In genomic region chr2:71750087-71750453, GRCm38 (mm10) we compare ENCODE assay signal across 12 mouse cellular contexts. TPM values are rescaled to one million over a fixed set of nuclear protein-coding genes. Genes with fewer than 3 reads are reported as not detected.
A peak's percentile ranks its signal among the peaks of the same experiment; 100 is the strongest.
DNase-seq lines count a peak whose midpoint lies in the region; ATAC-seq lines count a peak whose summit lies in the region.
"Had no signal": no experiment of that assay in that cellular context is flagged by ENCODE, and none has a peak within 500 bp of the region (broad histone marks: within the 10 kb centered on the region; RNA-seq: fewer than 3 reads in every experiment).

No protein-coding gene starts in this region.

- H3K4me3 ChIP-seq in kidney, embryonic 15.5 days (replicated peaks), result no peak overlapping the region
- peak overlapping the region; percentile 15 for H3K4me3 ChIP-seq in forebrain, embryonic 12.5 days (replicated peaks)
- H3K4me3 ChIP-seq in intestine, embryonic 15.5 days (replicated peaks), result no peak overlapping the region
- H3K4me3 ChIP-seq in stomach, embryonic 14.5 days (ENCODE audit: low read depth, low read length), result no peak overlapping the region
- H3K4me3 ChIP-seq: limb, embryonic 10.5 days; lung, embryonic 15.5 days had no signal

- peaks cover 19% of the 10 kb centered on the region for H3K4me1 ChIP-seq in kidney, embryonic 15.5 days
- H3K4me1 ChIP-seq in forebrain, embryonic 12.5 days, result peaks cover 39% of the 10 kb centered on the region
- H3K4me1 ChIP-seq in intestine, embryonic 15.5 days (replicated peaks), result peaks cover 8% of the 10 kb centered on the region
- 0 out of 2 replicates have a peak, but pooled peaks cover 3% of the 10 kb centered on the region for H3K4me1 ChIP-seq in stomach, embryonic 14.5 days (ENCODE audit: control insufficient read depth, insufficient read depth, low read length)

- H3K9ac ChIP-seq in kidney, embryonic 15.5 days, result no peak overlapping the region
- H3K9ac ChIP-seq in forebrain, embryonic 12.5 days, result 0 out of 2 replicates have a peak overlapping the region, but pooled peaks have one; percentile 7
- H3K9ac ChIP-seq in intestine, embryonic 15.5 days, result no peak overlapping the region
- no peak overlapping the region for H3K9ac ChIP-seq in stomach, embryonic 14.5 days (replicated peaks; ENCODE audit: low read depth, low read length)
- H3K9ac ChIP-seq: lung, embryonic 15.5 days had no signal

- H3K4me2 ChIP-seq in kidney, embryonic 15.5 days, result 0 out of 2 replicates have a peak overlapping the region, but pooled peaks have one; percentile 8
- peak overlapping the region; percentile 47 for H3K4me2 ChIP-seq in forebrain, embryonic 12.5 days
- H3K4me2 ChIP-seq in intestine, embryonic 15.5 days (replicated peaks), result peak overlapping the region; percentile 34
- H3K4me2 ChIP-seq in stomach, embryonic 14.5 days (replicated peaks; ENCODE audit: low read depth, low read length), result no peak overlapping the region; the same call in 1 of the 2 replicates
- H3K4me2 ChIP-seq: lung, embryonic 15.5 days had no signal

- WGBS in kidney, embryonic 15.5 days, result 76% methylated on average over 10 of the region's 10 CpGs
- 20% methylated on average over 10 of the region's 10 CpGs for WGBS in forebrain, embryonic 12.5 days
- WGBS in intestine, embryonic 15.5 days, result 37% methylated on average over 10 of the region's 10 CpGs
- WGBS in stomach, embryonic 14.5 days, result 44% methylated on average over 10 of the region's 10 CpGs

- no peak overlapping the region for H3K27ac ChIP-seq in kidney, embryonic 15.5 days
- 0 out of 2 replicates have a peak overlapping the region, but pooled peaks have one; percentile 50 for H3K27ac ChIP-seq in forebrain, embryonic 12.5 days
- H3K27ac ChIP-seq in intestine, embryonic 15.5 days, result no peak overlapping the region
- H3K27ac ChIP-seq in stomach, embryonic 14.5 days (ENCODE audit: low read length), result no peak overlapping the region
- H3K27ac ChIP-seq: limb, embryonic 10.5 days; lung, embryonic 15.5 days had no signal

- no peaks in the 10 kb centered on the region for H3K36me3 ChIP-seq in kidney, embryonic 15.5 days
- H3K36me3 ChIP-seq in forebrain, embryonic 12.5 days (replicated peaks), result no peaks in the 10 kb centered on the region
- H3K36me3 ChIP-seq in intestine, embryonic 15.5 days, result no peaks in the 10 kb centered on the region
- no peaks in the 10 kb centered on the region for H3K36me3 ChIP-seq in stomach, embryonic 14.5 days (ENCODE audit: control insufficient read depth, insufficient read depth, low read length)
- H3K36me3 ChIP-seq: limb, embryonic 10.5 days; lung, embryonic 15.5 days had no signal

- H3K9me3 ChIP-seq in kidney, embryonic 15.5 days (replicated peaks), result no peaks in the 10 kb centered on the region
- no peaks in the 10 kb centered on the region for H3K9me3 ChIP-seq in forebrain, embryonic 12.5 days
- H3K9me3 ChIP-seq in intestine, embryonic 15.5 days, result no peaks in the 10 kb centered on the region
- no peaks in the 10 kb centered on the region for H3K9me3 ChIP-seq in stomach, embryonic 14.5 days (ENCODE audit: control insufficient read depth, low read depth, low read length)
- H3K9me3 ChIP-seq: limb, embryonic 10.5 days; lung, embryonic 15.5 days had no signal

- no peaks in the 10 kb centered on the region for H3K27me3 ChIP-seq in kidney, embryonic 15.5 days
- H3K27me3 ChIP-seq in forebrain, embryonic 12.5 days, result no peaks in the 10 kb centered on the region
- H3K27me3 ChIP-seq in intestine, embryonic 15.5 days (replicated peaks), result no peaks in the 10 kb centered on the region
- H3K27me3 ChIP-seq in stomach, embryonic 14.5 days (ENCODE audit: control insufficient read depth, insufficient read depth, low read length), result no peaks in the 10 kb centered on the region
- H3K27me3 ChIP-seq: lung, embryonic 15.5 days had no signal

- DNase-seq in kidney, postnatal 4 days, result no peak
- DNase-seq in c-Kit-positive CD71-positive TER-119-positive erythroid progenitor cells, embryonic 14.5 days (ENCODE audit: low spot score), result no peak
- DNase-seq in cerebellum, postnatal 36 days, result no peak
- no peak for DNase-seq in thymus, postnatal 4 days
- DNase-seq: kidney, postnatal 25 days; spleen, adult 18-20 months had no signal

- no peak for ATAC-seq in kidney, embryonic 15.5 days (replicated peaks; ENCODE audit: low FRiP score)
- peak; percentile 57; the same call in 1 of the 2 replicates for ATAC-seq in forebrain, embryonic 12.5 days (ENCODE audit: low FRiP score)
- ATAC-seq in intestine, embryonic 15.5 days, result peak; percentile 71
- ATAC-seq in stomach, embryonic 14.5 days (ENCODE audit: insufficient number of reproducible peaks, insufficient read depth, low FRiP score, low read depth), result peak; percentile 63

RNA-seq across cellular contexts. Expression of gene Itga6, which starts 4.7 kb away (rescaled TPM):
- polyA plus RNA-seq in kidney, embryonic 15.5 days (2015; fragmentation: Nextera tagmentation; extraction: Ambion mirVana), result 69.9 and 74.6 TPM in 2 replicates
- polyA plus RNA-seq in forebrain, embryonic 12.5 days (2016; fragmentation: Nextera tagmentation; extraction: Ambion mirVana), result 47.1 and 48.3 TPM in 2 replicates
- 47.6 and 48.1 TPM in 2 replicates for polyA plus RNA-seq in intestine, embryonic 15.5 days (2015; fragmentation: Nextera tagmentation; extraction: Ambion mirVana)
- polyA plus RNA-seq in stomach, embryonic 14.5 days (2014; fragmentation: Nextera tagmentation; extraction: Ambion mirVana), result 65.5 and 77.0 TPM in 2 replicates
